Mouse (Mus musculus): ENCODE measurements around the gene Olfr1042.
"Not testable (repeated sequence)": the region's sequence is repeated elsewhere in the genome, so short reads cannot be mapped to it uniquely, and the experiment has no call there.

The Olfr1042 gene

DNA sequence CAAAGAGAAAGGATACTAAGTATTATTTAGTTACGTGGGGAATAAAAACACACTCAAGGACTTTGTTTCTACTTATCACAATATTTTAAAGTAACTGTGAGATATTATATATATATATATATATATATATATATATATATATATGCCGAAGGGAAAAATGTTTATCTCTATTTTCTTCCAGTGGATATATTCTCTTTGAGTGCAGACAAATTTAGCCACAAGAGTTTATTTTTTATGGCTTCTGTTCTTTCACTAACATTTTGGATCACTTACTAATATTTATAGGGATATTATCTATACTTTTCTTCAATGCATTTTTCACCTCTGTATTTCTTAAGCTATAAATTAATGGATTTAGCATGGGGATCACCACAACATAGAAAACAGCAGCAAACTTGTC is at the start of gene Olfr1042:
Gene Olfr1042, minus strand, starts transcription at position 101 of the 400 bp plus-strand sequence.
- no peak for DNase-seq

DNA sequence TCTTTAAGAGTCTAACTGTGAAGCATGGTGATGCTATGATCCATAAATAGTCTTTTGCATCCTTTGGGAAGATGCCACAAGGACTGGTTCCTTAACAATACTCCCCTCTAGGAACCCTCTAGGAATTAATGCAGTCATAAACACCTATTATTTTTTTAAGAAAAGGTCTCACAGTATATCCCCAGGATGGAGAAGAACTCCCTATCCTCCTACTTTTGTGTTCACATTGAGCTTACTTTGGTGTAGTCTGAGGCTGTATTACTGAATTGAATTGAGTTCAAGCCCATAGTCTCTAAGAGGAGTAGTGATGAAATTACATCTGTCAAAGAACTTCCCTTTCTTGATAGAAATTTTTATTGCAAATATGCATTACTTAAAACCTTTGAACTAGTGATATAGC is 41.3 kb upstream of the Olfr1042 start, which contains the start of gene Olfr1045:
Gene Olfr1045, minus strand, starts transcription at position 101 of the 400 bp plus-strand sequence.
- DNase-seq: no peak

DNA sequence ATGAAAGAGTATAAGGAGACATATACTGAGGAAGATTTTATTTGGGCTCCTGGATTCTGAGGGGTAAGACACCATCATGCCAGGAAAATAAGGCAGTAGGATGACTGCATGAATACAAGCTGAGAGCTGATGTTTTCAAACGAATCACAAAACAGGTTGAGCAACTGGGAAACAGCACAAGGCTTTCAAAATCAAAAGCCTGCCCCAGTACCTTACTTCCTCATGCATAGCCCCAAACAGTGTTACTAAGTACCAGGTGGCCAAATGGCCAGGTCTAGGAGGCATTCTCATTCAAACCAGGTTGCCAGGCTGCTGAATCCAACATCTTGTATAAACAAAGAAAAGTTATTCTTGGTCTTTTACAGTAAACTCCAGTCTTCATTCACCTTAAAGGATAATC is 34.2 kb upstream of the Olfr1042 start:
- DNase-seq: no peak

DNA sequence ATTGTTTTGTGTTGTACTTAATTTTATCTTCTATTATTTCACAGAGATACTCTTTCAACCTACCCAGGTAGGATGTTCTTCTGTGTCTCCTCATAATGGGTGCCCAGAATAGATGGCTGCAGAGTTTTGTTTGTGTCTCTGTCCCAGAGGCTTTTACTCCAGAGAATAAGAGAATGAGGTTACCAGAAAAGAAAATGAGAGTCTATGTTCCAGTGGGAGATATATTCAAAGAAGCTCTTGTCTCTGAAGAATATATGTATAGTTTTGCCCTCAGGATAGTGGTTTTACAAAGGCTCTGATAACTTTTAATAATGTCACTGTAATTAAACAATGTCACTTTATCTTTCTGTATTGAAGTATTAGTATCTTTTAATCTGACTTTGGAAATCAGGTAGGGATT is 23.9 kb upstream of the Olfr1042 start, which contains the start of gene Olfr52:
Gene Olfr52, minus strand, starts transcription at position 101 of the 400 bp plus-strand sequence.
- DNase-seq: no peak

DNA sequence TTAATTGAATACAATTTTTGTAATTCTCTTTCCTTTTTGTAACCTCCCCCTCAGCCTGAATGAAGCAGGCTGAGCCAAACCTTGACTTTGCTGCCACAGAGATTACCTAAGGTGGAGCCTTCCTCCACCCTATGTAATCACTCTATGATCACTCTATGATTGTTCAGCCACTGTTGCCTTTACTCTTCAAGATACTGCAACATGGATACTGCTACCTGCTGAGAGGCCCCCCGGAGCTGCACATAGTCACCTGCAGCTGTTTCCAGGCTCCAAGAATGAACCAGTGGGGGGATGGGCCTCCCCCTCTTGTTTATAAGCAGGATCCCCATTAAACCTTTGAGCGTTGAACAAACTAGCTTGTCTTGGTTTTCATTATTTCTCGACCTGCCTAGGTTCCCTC is 18.3 kb upstream of the Olfr1042 start:
- DNase-seq: no peak

DNA sequence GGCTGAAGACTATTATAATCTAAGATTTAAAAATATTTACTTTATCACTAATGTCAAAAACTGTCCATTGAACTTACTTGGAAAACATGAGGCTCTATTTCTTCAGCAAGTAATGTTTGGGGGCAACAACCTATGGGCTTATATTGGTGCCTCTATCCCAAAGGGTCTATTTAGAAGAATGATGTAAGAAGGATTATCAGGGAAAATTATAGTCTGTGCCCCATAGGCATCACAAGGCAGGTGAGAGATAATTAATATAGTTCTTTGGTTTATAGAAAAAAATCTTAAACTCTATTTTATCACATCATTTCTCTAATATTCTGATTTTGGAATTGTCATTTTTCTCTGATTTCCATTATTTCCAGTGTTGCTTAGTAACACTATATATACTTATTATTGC is 16.1 kb upstream of the Olfr1042 start, which contains the start of gene Olfr1044:
Gene Olfr1044, minus strand, starts transcription at position 101 of the 400 bp plus-strand sequence.
- DNase-seq: no peak

DNA sequence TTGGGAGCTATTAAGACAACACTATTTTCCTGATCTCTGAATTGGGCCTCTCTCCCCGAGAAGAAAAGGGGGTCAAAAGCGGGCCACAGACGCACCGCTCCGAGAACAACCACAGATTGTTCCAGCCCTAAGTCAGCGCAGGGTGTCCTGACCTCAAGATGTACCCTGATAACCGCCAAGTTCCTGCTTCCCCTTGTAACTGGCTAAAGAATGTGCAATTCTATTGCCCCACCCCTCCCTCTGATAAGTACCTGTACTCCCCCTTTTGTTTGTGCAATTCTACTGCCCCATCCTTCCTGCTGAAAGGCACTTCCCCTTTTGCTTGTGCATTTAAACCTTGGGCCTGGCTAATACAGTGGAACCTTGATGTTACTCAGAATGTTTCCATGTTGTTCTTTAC is 13.8 kb upstream of the Olfr1042 start:
- DNase-seq: not testable (repeated sequence)

DNA sequence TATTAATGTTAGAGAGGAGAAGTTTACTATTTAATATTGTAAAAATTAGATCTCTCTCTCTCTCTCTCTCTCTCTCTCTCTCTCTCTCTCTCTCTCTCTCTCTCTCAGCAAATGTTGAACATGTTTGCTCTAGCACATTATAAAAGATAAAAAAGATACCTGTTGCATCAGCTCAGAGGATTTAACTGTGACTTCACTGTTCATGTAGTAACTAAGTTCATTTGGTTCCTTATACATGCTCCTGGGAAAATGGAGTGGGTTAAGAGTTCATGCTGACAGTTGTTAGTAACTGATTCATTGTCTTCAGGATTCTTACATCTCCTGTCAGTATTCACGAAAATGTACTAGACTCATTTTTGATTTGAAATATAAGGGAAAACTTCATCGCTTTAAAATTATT is 5.8 kb upstream of the Olfr1042 start, which contains the start of gene Olfr1043:
Gene Olfr1043, minus strand, starts transcription at position 101 of the 400 bp plus-strand sequence.
- no peak for DNase-seq

DNA sequence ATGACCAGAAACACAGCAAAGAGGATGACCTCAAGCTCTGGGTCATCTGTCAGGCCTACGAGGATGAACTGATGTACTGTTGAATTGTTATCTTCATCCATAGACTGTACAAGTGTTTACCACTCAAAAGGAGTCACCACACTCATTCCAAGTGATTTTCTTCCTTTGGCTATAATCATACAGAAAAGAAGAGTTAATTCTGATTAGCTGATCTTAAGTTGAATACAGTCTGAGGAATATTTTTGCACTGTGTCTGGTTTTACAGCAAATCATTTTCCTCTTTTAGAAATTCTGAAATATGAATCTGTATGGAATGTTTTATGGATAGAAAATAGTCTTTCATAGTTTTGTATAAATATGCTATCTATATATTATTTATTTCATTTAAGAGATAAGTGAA is 15.0 kb downstream of the Olfr1042 start, which contains the start of gene Olfr1040:
Gene Olfr1040, minus strand, starts transcription at position 101 of the 400 bp plus-strand sequence.
- DNase-seq: no peak

DNA sequence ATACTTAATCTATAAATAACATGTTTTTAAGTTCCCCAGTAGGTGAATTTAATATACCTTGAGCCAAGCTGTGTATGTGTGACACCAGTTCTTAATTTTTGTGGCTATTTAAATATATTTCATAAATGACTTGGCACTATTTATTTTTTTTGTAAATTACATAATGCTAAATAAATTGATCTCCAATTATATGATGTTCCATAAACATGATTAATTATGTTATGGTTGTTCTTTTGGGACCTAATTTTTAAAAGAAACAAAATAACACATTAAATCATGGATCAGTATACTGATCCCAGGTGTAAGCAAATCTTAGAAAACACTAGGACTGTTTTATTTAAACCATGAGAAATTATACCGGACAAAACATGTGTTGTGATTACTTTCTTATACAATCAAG is 25.8 kb downstream of the Olfr1042 start, which contains the start of gene Olfr1039:
Gene Olfr1039, minus strand, starts transcription at position 101 of the 400 bp plus-strand sequence.
- DNase-seq: no peak
